Mouse (Mus musculus) macrophage (primary cell): ENCODE measurements around the gene Cobll1. TPM values are rescaled to one million over a fixed set of nuclear protein-coding genes. Genes with fewer than 3 reads are reported as not detected.

ENCODE experiments used
- H3K27ac ChIP-seq: fragments of 350-480 bp; formaldehyde crosslinking; 2 replicates; pipeline ENCODE4 v1.9.0; 2021
- H3K36me3 ChIP-seq: fragments of 350-480 bp; formaldehyde crosslinking; 2 replicates; pipeline ENCODE4 v1.9.0; 2021; ENCODE audit errors: inconsistent target
- H3K4me3 ChIP-seq: fragments of 350-480 bp; formaldehyde crosslinking; 2 replicates; pipeline ENCODE4 v1.9.0; 2021; ENCODE audit errors: inconsistent target
- H3K79me2 ChIP-seq: fragments of 350-480 bp; formaldehyde crosslinking; 2 replicates; pipeline ENCODE4 v1.9.0; 2021; ENCODE audit errors: inconsistent target
- WGBS: methylation state at CpG from one replicate; pipeline ENCODE4 v1.1.7; 2026; ENCODE audit warnings: inconsistent platforms; ENCODE audit not compliant: missing documents; 5-methylcytosine and 5-hydroxymethylcytosine counted together
- polyA plus RNA-seq: library from polyadenylated mRNA; stranded (reverse); fragments of 250-400 nt; gene quantifications from 3 replicates; pipeline ENCODE4 v1.2.4, GENCODE M21; 2018; ENCODE audit warnings: inconsistent platforms

Gene Cobll1
- polyA plus RNA-seq, 1 experiment from 2014 or later: 0.40 TPM

GRCm38 (mm10) chr2:65223956-65224735 is 15.1 kb downstream of the Cobll1 start:
- Histone ChIP-seq H3K36me3 (no peaks in the 10 kb centered on the region), H3K4me3 (no peak overlapping the region), H3K27ac (no peak overlapping the region), H3K79me2 (no peaks in the 10 kb centered on the region)
- WGBS: 93% methylated on average over 12 of the region's 12 CpGs

GRCm38 (mm10) chr2:65223012-65223411 is 16.2 kb downstream of the Cobll1 start:
- H3K79me2 ChIP-seq: no peaks in the 10 kb centered on the region
- 90% methylated on average over 8 of the region's 8 CpGs for WGBS
- no peaks in the 10 kb centered on the region for H3K36me3 ChIP-seq
- no peak overlapping the region for H3K4me3 ChIP-seq
- H3K27ac ChIP-seq: no peak overlapping the region

- 82% methylated on average over 2 of the region's 2 CpGs for WGBS
- H3K36me3 ChIP-seq: no peaks in the 10 kb centered on the region
Observed at GRCm38 (mm10) chr2:65221646-65222045, 17.6 kb downstream of the Cobll1 start.

DNA sequence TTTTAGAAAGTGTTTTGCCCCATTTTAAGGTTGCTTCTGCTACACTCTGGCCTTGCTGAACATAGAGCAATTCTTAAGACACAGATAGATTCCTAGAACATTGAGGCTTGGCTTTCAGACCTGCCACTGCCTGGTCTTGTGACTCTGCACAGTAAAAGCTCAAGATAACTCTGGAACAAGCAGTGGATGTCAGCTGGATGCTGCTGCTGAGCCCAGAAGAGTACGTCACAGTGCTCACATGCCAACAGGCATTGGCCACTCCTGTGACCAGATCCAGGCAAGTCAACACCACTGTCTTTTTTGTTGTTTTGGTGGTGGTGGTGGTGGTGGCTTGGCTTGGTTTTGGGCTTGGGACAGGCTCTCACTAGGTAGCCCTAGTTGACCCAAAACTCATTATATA is 18.6 kb downstream of the Cobll1 start:
- Histone ChIP-seq H3K79me2 (no peaks in the 10 kb centered on the region), H3K27ac (no peak overlapping the region), H3K36me3 (no peaks in the 10 kb centered on the region), H3K4me3 (no peak overlapping the region)
- WGBS: 90% methylated on average over 1 of the region's 1 CpGs

More at GRCm38 (mm10) chr2:65221646-65222045, 17.6 kb downstream of the Cobll1 start:
- no peaks in the 10 kb centered on the region for H3K79me2 ChIP-seq
- H3K27ac ChIP-seq: no peak overlapping the region
- no peak overlapping the region for H3K4me3 ChIP-seq

DNA sequence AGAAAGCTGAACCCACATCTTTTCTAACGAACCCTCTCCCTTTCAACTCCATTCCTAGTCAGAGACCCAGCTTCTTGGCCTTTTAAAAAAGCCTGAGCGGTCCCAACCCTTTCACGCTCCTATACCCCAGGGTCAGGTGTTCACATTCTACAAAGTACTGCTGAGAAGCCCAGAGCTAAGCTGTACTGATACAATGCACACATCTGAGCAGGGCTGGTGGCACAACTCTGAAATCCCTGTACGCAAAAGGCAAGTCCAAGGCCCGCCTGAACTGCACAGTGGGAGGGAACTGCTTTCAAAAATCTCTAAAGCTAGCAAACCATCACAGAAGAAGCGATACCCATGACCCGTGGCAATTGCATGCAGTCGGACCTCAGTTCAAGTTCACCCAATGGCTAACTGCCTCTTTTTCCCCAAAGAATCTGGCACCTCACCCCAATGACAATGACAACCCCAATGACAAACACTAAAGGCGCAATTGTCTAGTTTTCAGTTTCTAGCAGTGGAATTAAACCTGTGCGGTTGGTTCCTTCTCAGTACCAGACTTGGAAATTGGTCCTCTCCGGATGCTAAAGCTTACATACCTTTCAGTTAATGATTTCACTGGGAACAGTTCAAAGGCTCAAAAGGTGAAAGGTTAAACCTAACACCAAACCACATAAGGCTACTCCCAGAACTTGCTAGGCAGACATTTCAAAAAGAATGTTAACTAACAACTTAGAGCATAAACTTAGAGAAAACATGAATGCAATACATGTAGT is 19.6 kb downstream of the Cobll1 start:
- Histone ChIP-seq H3K4me3 (no peak overlapping the region), H3K27ac (no peak overlapping the region), H3K36me3 (no peaks in the 10 kb centered on the region), H3K79me2 (no peaks in the 10 kb centered on the region)
- 97% methylated on average over 11 of the region's 11 CpGs for WGBS

DNA sequence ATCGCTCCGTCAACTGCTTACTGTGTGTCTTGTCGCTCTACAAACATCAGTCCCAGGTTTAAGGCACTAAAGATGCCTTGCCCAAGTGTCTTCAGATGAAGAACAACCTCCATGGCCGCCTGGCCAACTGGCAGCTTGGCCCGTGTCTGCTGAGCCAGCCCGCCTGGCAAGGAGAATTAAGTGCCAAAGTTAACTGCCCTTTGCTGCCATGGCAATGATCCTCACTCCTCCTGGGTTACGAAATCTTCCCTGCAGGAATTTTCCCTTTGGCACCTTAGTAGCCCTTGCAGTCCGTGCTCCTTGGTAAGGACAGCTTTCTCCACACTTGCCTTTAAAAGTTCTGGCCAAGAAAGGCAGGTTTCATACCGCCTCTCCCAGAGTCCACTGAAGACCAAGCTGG is 20.9 kb downstream of the Cobll1 start:
- no peak overlapping the region for H3K27ac ChIP-seq
- 94% methylated on average over 9 of the region's 9 CpGs for whole genome bisulfite sequencing
- H3K36me3 ChIP-seq: no peaks in the 10 kb centered on the region
- H3K4me3 ChIP-seq: no peak overlapping the region
- H3K79me2 ChIP-seq: no peaks in the 10 kb centered on the region

DNA sequence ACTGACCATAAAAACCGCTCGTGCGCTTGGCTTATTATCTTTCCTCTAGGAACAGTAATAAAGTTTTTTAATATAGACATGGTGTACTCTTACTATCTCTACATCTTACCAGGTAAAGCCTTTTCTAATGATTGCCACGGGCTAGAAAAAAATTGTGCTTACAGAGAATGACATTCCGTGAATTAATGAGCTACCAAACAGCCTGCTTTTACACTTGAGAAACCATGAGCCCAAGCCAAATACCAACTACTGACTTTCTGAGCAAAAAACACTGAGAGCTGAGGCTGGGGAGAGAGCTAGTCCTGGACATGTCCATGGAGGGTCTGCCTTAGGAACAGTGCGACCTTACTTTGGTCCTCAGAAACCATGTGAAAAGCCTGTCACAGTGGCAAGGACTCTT is 21.5 kb downstream of the Cobll1 start:
- H3K36me3 ChIP-seq: no peaks in the 10 kb centered on the region
- no peak overlapping the region for H3K4me3 ChIP-seq
- H3K79me2 ChIP-seq: no peaks in the 10 kb centered on the region
- WGBS: 96% methylated on average over 6 of the region's 6 CpGs
- H3K27ac ChIP-seq: no peak overlapping the region

DNA sequence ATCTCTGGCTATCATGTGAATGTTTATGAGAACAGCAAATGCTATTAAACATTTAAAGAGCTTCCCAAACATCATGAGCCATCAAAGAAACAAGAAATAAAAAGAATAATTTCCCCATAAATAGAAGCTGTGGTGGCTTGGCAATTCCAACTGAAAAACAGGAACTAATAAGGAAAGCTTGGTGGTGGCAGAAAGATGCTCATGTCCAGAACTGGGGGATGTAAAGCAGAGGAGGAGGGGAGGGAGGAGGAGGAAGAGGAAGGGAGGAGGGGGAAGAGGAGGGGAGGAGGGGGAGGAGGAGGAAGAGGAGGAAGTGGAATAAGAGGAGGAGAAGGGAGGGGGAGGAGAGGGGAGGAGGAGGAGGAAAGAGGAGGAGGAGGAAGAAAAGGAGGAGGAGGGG is 23.0 kb downstream of the Cobll1 start:
- Histone ChIP-seq H3K36me3 (no peaks in the 10 kb centered on the region), H3K79me2 (no peaks in the 10 kb centered on the region), H3K4me3 (no peak overlapping the region), H3K27ac (no peak overlapping the region)

DNA sequence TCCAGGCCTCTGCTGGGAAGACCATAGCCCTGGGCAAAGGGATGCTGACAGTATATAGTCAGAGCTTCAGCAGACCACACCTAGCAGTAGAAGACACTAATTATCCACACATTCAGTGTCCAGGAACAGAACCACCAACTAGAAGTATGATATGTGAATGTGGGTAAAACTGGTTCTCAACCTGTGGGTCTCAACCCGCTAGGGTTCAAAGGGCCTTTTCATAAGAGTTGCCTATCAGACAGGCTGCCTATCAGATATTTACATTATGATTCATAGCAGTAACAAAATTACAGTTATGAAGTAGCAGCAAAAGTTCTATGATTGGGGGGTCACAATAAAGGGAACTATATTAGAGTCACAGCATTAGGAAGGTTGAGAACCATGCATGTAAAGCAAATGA is 24.6 kb downstream of the Cobll1 start:
- 94% methylated on average over 1 of the region's 1 CpGs for whole genome bisulfite sequencing
- Histone ChIP-seq H3K27ac (no peak overlapping the region), H3K4me3 (no peak overlapping the region), H3K79me2 (no peaks in the 10 kb centered on the region), H3K36me3 (no peaks in the 10 kb centered on the region)

GRCm38 (mm10) chr2:65213675-65214074 is 25.5 kb downstream of the Cobll1 start:
- H3K4me3 ChIP-seq: no peak overlapping the region
- no peaks in the 10 kb centered on the region for H3K79me2 ChIP-seq
- H3K27ac ChIP-seq: no peak overlapping the region
- no peaks in the 10 kb centered on the region for H3K36me3 ChIP-seq
- WGBS: 100% methylated on average over 3 of the region's 3 CpGs

GRCm38 (mm10) chr2:65211620-65212019 is 27.6 kb downstream of the Cobll1 start:
- 89% methylated on average over 3 of the region's 3 CpGs for WGBS

GRCm38 (mm10) chr2:65207750-65208149 is 31.5 kb downstream of the Cobll1 start:
- Histone ChIP-seq H3K4me3 (no peak overlapping the region), H3K27ac (no peak overlapping the region), H3K36me3 (no peaks in the 10 kb centered on the region), H3K79me2 (no peaks in the 10 kb centered on the region)
- WGBS: 55% methylated on average over 2 of the region's 2 CpGs

More at GRCm38 (mm10) chr2:65211620-65212019, 27.6 kb downstream of the Cobll1 start:
- H3K36me3 ChIP-seq: no peaks in the 10 kb centered on the region
- no peak overlapping the region for H3K27ac ChIP-seq
- H3K4me3 ChIP-seq: no peak overlapping the region
- no peaks in the 10 kb centered on the region for H3K79me2 ChIP-seq

- Histone ChIP-seq H3K27ac (no peak overlapping the region), H3K4me3 (no peak overlapping the region), H3K36me3 (no peaks in the 10 kb centered on the region), H3K79me2 (no peaks in the 10 kb centered on the region)
- 94% methylated on average over 7 of the region's 7 CpGs for WGBS
Observed at GRCm38 (mm10) chr2:65203699-65204098, 35.5 kb downstream of the Cobll1 start.

DNA sequence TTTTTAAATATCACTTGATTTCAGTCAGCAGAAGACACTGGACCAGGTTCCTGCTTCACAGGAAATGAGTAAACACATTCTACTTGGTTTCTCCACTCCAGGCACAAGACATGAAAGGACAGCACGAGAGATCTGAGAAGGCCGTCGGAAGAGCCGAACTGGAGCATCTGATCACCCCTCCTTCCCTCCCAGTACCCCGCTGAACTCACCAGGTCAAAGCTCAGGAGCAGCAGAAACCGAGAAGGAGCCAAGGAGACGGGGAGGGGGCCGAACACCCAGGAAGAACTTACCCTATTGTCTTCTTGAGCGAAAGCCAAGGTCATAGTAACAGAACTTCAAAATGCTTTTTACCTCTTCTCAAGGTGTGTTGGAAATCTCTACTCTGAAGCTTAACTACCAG is 39.5 kb downstream of the Cobll1 start:
- H3K4me3 ChIP-seq: no peak overlapping the region
- no peaks in the 10 kb centered on the region for H3K36me3 ChIP-seq
- no peaks in the 10 kb centered on the region for H3K79me2 ChIP-seq
- H3K27ac ChIP-seq: no peak overlapping the region
- 75% methylated on average over 9 of the region's 9 CpGs for WGBS

- H3K36me3 ChIP-seq: no peaks in the 10 kb centered on the region
- no peak overlapping the region for H3K4me3 ChIP-seq
- no peaks in the 10 kb centered on the region for H3K79me2 ChIP-seq
- 35% methylated on average over 3 of the region's 3 CpGs for WGBS
- no peak overlapping the region for H3K27ac ChIP-seq
Observed at GRCm38 (mm10) chr2:65198605-65199004, 40.6 kb downstream of the Cobll1 start.
